Mouse (Mus musculus) macrophage (primary cell): Measurements from ENCODE around the gene Clk3. TPM values are rescaled to one million over a fixed set of nuclear protein-coding genes. Genes with fewer than 3 reads are reported as not detected.

ENCODE experiments used
- H3K27ac ChIP-seq: fragments of 350-480 bp; formaldehyde crosslinking; 2 replicates; pipeline ENCODE4 v1.9.0; 2021
- H3K36me3 ChIP-seq: fragments of 350-480 bp; formaldehyde crosslinking; 2 replicates; pipeline ENCODE4 v1.9.0; 2021; ENCODE audit errors: inconsistent target
- H3K4me3 ChIP-seq: fragments of 350-480 bp; formaldehyde crosslinking; 2 replicates; pipeline ENCODE4 v1.9.0; 2021; ENCODE audit errors: inconsistent target
- H3K79me2 ChIP-seq: fragments of 350-480 bp; formaldehyde crosslinking; 2 replicates; pipeline ENCODE4 v1.9.0; 2021; ENCODE audit errors: inconsistent target
- whole genome bisulfite sequencing: methylation state at CpG from one replicate; pipeline ENCODE4 v1.1.7; 2026; ENCODE audit warnings: inconsistent platforms; ENCODE audit not compliant: missing documents; 5-methylcytosine and 5-hydroxymethylcytosine counted together
- polyA plus RNA-seq: library from polyadenylated mRNA; stranded (reverse); fragments of 250-400 nt; gene quantifications from 3 replicates; pipeline ENCODE4 v1.2.4, GENCODE M21; 2018; ENCODE audit warnings: inconsistent platforms

The Clk3 gene
- polyA plus RNA-seq, 1 experiment from 2014 or later = 113 TPM

DNA sequence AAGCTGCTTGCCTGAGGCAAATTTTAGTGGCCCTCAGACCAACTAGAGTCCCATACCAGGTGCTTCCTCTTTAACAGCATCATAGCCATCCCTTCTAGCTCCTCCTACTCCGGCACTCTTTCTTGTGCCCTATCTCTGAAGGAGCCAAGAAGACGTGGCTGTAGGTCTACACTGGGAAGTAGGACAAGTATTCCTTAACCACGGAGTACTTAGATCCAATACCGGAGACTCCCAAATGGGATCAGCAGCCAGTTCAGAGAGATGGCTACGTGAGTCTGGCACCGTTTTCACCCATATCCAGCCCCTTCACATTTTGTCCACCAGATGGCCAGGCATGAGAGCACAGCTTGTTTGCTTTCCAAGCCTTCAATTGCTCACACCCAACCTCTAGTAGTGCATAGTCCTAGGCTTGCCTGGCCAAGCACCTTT is 3.1 kb downstream of the Clk3 start:
- Histone ChIP-seq H3K4me3 (no peak overlapping the region; the same call in 1 of the 2 replicates), H3K27ac (no peak overlapping the region), H3K79me2 (peaks cover 72% of the 10 kb centered on the region), H3K36me3 (peaks cover 41% of the 10 kb centered on the region)
- WGBS = 15% methylated on average over 6 of the region's 6 CpGs

GRCm38 (mm10) chr9:57761563-57762551 is 3.8 kb downstream of the Clk3 start:
- 98% methylated on average over 13 of the region's 13 CpGs for WGBS
- Histone ChIP-seq H3K4me3 (no peak overlapping the region; the same call in 1 of the 2 replicates), H3K36me3 (peaks cover 48% of the 10 kb centered on the region), H3K79me2 (peaks cover 74% of the 10 kb centered on the region), H3K27ac (no peak overlapping the region)

- Histone ChIP-seq H3K4me3 (no peak overlapping the region), H3K27ac (no peak overlapping the region), H3K36me3 (peaks cover 58% of the 10 kb centered on the region), H3K79me2 (peaks cover 74% of the 10 kb centered on the region)
- WGBS = 98% methylated on average over 24 of the region's 24 CpGs
Observed at GRCm38 (mm10) chr9:57760416-57761146, 5.1 kb downstream of the Clk3 start.

DNA sequence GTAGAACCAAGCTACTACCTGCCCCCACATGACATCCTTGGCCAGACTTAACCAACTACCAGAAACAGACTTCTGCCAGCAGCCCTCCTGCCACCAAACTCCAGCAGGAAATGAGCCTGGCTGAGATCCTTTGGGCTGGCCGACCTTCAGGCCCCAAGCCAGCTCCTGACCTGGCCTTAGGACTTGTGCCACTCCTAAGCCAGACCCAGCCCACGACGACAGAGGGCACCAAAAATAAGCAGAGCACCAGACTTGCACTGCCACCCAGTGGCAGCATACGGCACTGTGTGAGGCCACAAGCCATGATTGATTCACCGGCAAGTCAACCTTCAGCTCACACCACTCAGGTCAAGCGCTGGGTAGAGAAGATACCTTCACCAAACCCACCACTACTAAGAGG is 6.4 kb downstream of the Clk3 start:
- H3K79me2 ChIP-seq = peaks cover 69% of the 10 kb centered on the region
- H3K4me3 ChIP-seq = no peak overlapping the region
- peaks cover 71% of the 10 kb centered on the region for H3K36me3 ChIP-seq
- WGBS = 9% methylated on average over 6 of the region's 6 CpGs
- H3K27ac ChIP-seq = no peak overlapping the region

GRCm38 (mm10) chr9:57758528-57758927 is 7.1 kb downstream of the Clk3 start:
- no peak overlapping the region for H3K27ac ChIP-seq
- H3K4me3 ChIP-seq = no peak overlapping the region
- WGBS = 92% methylated on average over 22 of the region's 22 CpGs
- H3K79me2 ChIP-seq = peaks cover 61% of the 10 kb centered on the region
- peaks cover 79% of the 10 kb centered on the region for H3K36me3 ChIP-seq

GRCm38 (mm10) chr9:57757578-57757977 is 8.1 kb downstream of the Clk3 start:
- 95% methylated on average over 3 of the region's 3 CpGs for WGBS
- Histone ChIP-seq H3K79me2 (peaks cover 52% of the 10 kb centered on the region), H3K4me3 (no peak overlapping the region), H3K27ac (no peak overlapping the region), H3K36me3 (peaks cover 88% of the 10 kb centered on the region)

GRCm38 (mm10) chr9:57750901-57751300 is 14.8 kb downstream of the Clk3 start:
- WGBS = 92% methylated on average over 7 of the region's 7 CpGs
- Histone ChIP-seq H3K79me2 (no peaks in the 10 kb centered on the region), H3K27ac (no peak overlapping the region), H3K4me3 (no peak overlapping the region), H3K36me3 (peaks cover 100% of the 10 kb centered on the region)

GRCm38 (mm10) chr9:57748831-57749230 is 16.8 kb downstream of the Clk3 start:
- Histone ChIP-seq H3K27ac (no peak overlapping the region), H3K79me2 (no peaks in the 10 kb centered on the region)

GRCm38 (mm10) chr9:57748137-57748536 is 17.5 kb downstream of the Clk3 start:
- H3K4me3 ChIP-seq = no peak overlapping the region
- 94% methylated on average over 6 of the region's 6 CpGs for WGBS
- peaks cover 79% of the 10 kb centered on the region for H3K36me3 ChIP-seq
- no peaks in the 10 kb centered on the region for H3K79me2 ChIP-seq
- H3K27ac ChIP-seq = no peak overlapping the region

More at GRCm38 (mm10) chr9:57748831-57749230, 16.8 kb downstream of the Clk3 start:
- H3K4me3 ChIP-seq = no peak overlapping the region
- H3K36me3 ChIP-seq = peaks cover 82% of the 10 kb centered on the region
- 54% methylated on average over 1 of the region's 1 CpGs for WGBS

DNA sequence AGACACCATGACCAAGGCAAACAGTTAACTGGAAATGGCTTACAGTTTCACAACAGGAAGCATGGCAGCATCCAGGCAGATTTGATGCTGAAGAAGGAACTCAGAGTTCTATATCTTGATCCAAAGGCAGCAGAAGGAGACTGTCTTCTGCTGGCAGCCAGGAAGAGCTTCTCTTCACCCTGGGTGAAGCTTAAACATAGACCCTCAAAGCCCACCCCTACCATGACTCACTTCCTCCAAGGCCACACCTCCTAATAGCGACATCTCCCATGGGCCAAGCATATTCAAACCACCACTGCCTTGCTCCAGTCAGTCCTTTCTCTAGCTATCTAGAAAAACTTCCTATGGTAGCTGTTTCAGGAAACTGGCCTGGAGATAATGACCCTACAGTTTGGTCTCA is 18.6 kb downstream of the Clk3 start:
- Histone ChIP-seq H3K4me3 (no peak overlapping the region), H3K36me3 (peaks cover 78% of the 10 kb centered on the region), H3K79me2 (no peaks in the 10 kb centered on the region), H3K27ac (no peak overlapping the region)
- WGBS = 100% methylated on average over 1 of the region's 1 CpGs

- WGBS = 35% methylated on average over 3 of the region's 3 CpGs
- Histone ChIP-seq H3K27ac (no peak overlapping the region), H3K4me3 (no peak overlapping the region), H3K79me2 (no peaks in the 10 kb centered on the region), H3K36me3 (peaks cover 75% of the 10 kb centered on the region)
Observed at GRCm38 (mm10) chr9:57744462-57745091, 21.1 kb downstream of the Clk3 start.

DNA sequence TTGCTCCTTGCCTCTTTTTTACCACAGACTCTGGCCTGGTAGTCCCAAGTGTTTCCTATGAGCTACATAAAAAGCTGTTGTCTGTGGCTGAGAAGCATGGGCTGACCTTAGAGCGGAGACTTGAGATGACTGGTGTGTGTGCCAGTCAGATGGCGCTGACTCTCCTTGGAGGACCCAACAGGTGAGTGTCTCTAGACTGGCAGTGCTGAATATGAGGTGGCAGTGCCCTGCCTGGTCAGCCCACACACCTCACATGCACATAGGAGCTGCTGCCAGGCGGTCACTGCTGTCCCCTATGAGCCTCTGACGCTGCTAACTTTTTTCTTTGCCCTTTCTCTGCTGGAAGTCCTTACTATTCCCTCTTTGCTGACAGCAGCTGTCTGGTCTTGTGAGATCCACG is 25.8 kb downstream of the Clk3 start:
- WGBS = 94% methylated on average over 5 of the region's 5 CpGs
- Histone ChIP-seq H3K36me3 (peaks cover 35% of the 10 kb centered on the region), H3K27ac (no peak overlapping the region), H3K4me3 (no peak overlapping the region), H3K79me2 (peaks cover 27% of the 10 kb centered on the region; the same call in 1 of the 2 replicates)

DNA sequence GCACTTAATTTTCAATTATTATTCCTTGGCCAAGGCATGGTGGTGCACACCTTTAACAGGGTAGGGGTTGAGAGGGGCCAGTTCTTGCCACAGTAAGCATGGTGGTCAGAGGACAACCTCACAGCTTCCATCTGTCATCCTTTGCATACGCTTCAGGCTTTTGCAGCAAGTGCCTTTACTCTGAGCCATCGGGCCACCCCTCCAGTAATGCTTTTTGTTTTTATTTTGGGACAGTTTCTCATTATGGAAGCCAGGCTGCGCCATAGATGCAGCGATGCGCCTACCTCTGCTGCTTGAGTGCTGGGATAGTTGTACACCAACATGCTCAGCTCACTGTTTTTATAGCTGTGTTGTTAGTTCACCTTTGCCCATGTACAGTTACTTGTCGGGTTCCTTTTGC is 32.1 kb downstream of the Clk3 start:
- no peaks in the 10 kb centered on the region; the same call in 1 of the 2 replicates for H3K36me3 ChIP-seq
- H3K4me3 ChIP-seq = no peak overlapping the region
- 98% methylated on average over 6 of the region's 6 CpGs for WGBS
- no peak overlapping the region for H3K27ac ChIP-seq
- H3K79me2 ChIP-seq = peaks cover 64% of the 10 kb centered on the region; the same call in 1 of the 2 replicates

- H3K4me3 ChIP-seq = no peak overlapping the region
- H3K36me3 ChIP-seq = peaks cover 22% of the 10 kb centered on the region
- WGBS = 100% methylated on average over 1 of the region's 1 CpGs
- H3K79me2 ChIP-seq = peaks cover 63% of the 10 kb centered on the region
- H3K27ac ChIP-seq = no peak overlapping the region
Observed at GRCm38 (mm10) chr9:57728312-57728711, 37.3 kb downstream of the Clk3 start.
